Mouse (Mus musculus): ENCODE data around the gene Atp10a. TPM values are rescaled to one million over a fixed set of nuclear protein-coding genes. Genes with fewer than 3 reads are reported as not detected.
A peak's percentile ranks its signal among the peaks of the same experiment; 100 is the strongest.
"Not testable (repeated sequence)": the region's sequence is repeated elsewhere in the genome, so short reads cannot be mapped to it uniquely, and the experiment has no call there.

Gene Atp10a
- polyA plus RNA-seq, 2 experiments = 0.42 to 0.60 TPM

GRCm38 (mm10) chr7:58824686-58825085 is 168.7 kb downstream of the Atp10a start:
- TF ChIP-seq EP300 (IDR thresholded peaks at IDR 0.05; ENCODE audit: low read depth) (no peak), CTCF (IDR thresholded peaks at IDR 0.05; ENCODE audit: low read depth) (no peak)
- Histone ChIP-seq H3K27me3 (ENCODE audit: control insufficient read depth, insufficient read depth, low read length) (no peaks in the 10 kb centered on the region), H3K9me3 (ENCODE audit: control insufficient read depth, low read length) (no peaks in the 10 kb centered on the region), H3K27ac (no peak overlapping the region), H3K4me2 (ENCODE audit: low read depth) (no peak overlapping the region), H3K4me1 (replicated peaks; ENCODE audit: control insufficient read depth in 2 of 2, insufficient read depth in 2 of 2, low read length in 1 of 2) (no peaks in the 10 kb centered on the region), H3K36me3 (replicated peaks; ENCODE audit: control insufficient read depth, insufficient read depth, low read depth) (no peaks in the 10 kb centered on the region), H3K4me3 (ENCODE audit: insufficient read depth in 1 of 2, low read depth in 2 of 2, low read length in 2 of 2) (no peak overlapping the region), H3K9ac (replicated peaks) (no peak overlapping the region)
- no peak for ATAC-seq (ENCODE audit: insufficient read depth)
- WGBS (ENCODE audit: insufficient replicate concordance) = 59% methylated on average over 3 of the region's 3 CpGs
- no peak for DNase-seq (ENCODE audit: low read depth in 3 of 3, low spot score in 3 of 3)

- Histone ChIP-seq H3K4me2 (ENCODE audit: low read depth) (no peak overlapping the region), H3K9ac (replicated peaks) (no peak overlapping the region), H3K27ac (no peak overlapping the region), H3K27me3 (ENCODE audit: control insufficient read depth, insufficient read depth, low read length) (no peaks in the 10 kb centered on the region), H3K9me3 (ENCODE audit: control insufficient read depth, low read length) (no peaks in the 10 kb centered on the region), H3K4me3 (ENCODE audit: insufficient read depth in 1 of 2, low read depth in 2 of 2, low read length in 2 of 2) (no peak overlapping the region), H3K4me1 (replicated peaks; ENCODE audit: control insufficient read depth in 2 of 2, insufficient read depth in 2 of 2, low read length in 1 of 2) (no peaks in the 10 kb centered on the region), H3K36me3 (replicated peaks; ENCODE audit: control insufficient read depth, insufficient read depth, low read depth) (no peaks in the 10 kb centered on the region)
- TF ChIP-seq EP300 (IDR thresholded peaks at IDR 0.05; ENCODE audit: low read depth) (no peak), CTCF (IDR thresholded peaks at IDR 0.05; ENCODE audit: low read depth) (no peak)
- no peak for ATAC-seq (ENCODE audit: insufficient read depth)
- DNase-seq (ENCODE audit: low read depth in 3 of 3, low spot score in 3 of 3) = no peak
- 67% methylated on average over 5 of the region's 5 CpGs for WGBS (ENCODE audit: insufficient replicate concordance)
These were observed 173.1 kb downstream of the Atp10a start for GRCm38 (mm10) chr7:58829111-58829510.

DNA sequence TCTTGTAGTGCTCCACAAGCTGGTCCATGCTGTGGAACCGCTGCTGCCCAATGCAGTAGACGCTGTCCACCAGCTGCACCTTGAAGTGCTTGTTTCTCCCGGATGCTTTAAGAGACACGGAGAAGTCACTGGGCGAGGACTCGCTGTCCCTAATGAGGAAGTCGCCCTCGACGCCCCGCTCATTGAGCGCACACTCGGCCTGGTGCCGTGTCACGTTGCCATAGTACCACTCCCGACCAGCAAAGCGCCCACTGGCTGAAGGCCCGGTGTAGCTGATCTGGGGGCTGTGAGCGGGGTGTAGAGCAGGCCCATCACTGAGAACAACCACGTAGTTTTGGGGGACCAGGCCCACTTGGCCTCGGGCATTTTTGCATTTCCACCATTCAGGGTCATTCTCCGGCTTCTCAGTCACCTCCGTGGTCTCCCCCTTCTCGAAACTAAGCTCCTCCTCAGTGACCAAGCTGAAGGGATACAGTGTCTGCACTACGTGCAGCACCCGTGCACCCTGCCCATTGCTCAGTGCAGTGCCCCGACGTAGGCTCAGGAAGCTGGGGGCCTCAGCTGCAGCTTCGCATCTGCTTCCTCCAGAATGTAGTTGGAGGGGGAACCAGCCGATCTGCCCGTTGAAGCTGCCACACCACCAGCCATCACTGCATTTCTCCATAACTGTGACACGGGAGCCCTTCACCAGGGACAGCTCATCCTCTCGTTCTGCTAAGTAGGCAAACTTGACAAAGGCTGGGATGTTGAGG is 181.1 kb downstream of the Atp10a start:
- 0 out of 2 replicates have a peak, but pooled peaks have one; percentile 28 for ATAC-seq (ENCODE audit: insufficient read depth)
- H3K9ac ChIP-seq (replicated peaks); DNase-seq (ENCODE audit: low read depth in 3 of 3, low spot score in 3 of 3); H3K9me3 ChIP-seq (ENCODE audit: control insufficient read depth, low read length); H3K27ac ChIP-seq; H3K4me3 ChIP-seq (ENCODE audit: insufficient read depth in 1 of 2, low read depth in 2 of 2, low read length in 2 of 2); H3K4me1 ChIP-seq (replicated peaks; ENCODE audit: control insufficient read depth in 2 of 2, insufficient read depth in 2 of 2, low read length in 1 of 2); H3K27me3 ChIP-seq (ENCODE audit: control insufficient read depth, insufficient read depth, low read length); H3K4me2 ChIP-seq (ENCODE audit: low read depth); H3K36me3 ChIP-seq (replicated peaks; ENCODE audit: control insufficient read depth, insufficient read depth, low read depth): not testable (repeated sequence)
- WGBS (ENCODE audit: insufficient replicate concordance) = 56% methylated on average over 32 of the region's 32 CpGs

- ATAC-seq (ENCODE audit: insufficient read depth) = no peak
These were observed 184.4 kb downstream of the Atp10a start for GRCm38 (mm10) chr7:58840367-58840766.

DNA sequence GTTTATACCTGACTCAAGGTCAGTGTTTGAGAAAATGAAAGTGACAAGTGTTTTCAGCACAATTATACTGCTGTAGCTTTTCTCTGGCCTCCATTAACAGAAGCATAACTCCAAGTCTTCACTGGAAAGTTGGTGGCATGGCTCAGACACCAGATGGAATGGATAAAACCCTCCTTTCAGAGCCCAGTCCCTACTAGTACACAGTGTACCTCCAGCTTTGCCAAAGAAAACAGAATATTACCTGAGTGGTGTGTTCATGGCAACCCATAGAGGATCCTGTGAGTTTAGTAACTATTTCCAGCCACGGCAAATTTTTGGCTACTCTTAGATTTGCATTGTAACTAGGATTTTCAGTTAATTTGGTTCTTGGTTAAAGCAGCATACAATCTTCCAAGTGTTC is 185.1 kb downstream of the Atp10a start:
- DNase-seq (ENCODE audit: low read depth in 3 of 3, low spot score in 3 of 3) = no peak
- ATAC-seq (ENCODE audit: insufficient read depth) = no peak
- H3K4me2 ChIP-seq (ENCODE audit: low read depth) = no peak overlapping the region
- H3K36me3 ChIP-seq (replicated peaks; ENCODE audit: control insufficient read depth, insufficient read depth, low read depth) = no peaks in the 10 kb centered on the region
- H3K9me3 ChIP-seq (ENCODE audit: control insufficient read depth, low read length) = no peaks in the 10 kb centered on the region
- H3K4me3 ChIP-seq (ENCODE audit: insufficient read depth in 1 of 2, low read depth in 2 of 2, low read length in 2 of 2) = no peak overlapping the region
- H3K27me3 ChIP-seq (ENCODE audit: control insufficient read depth, insufficient read depth, low read length) = no peaks in the 10 kb centered on the region
- TF ChIP-seq EP300 (IDR thresholded peaks at IDR 0.05; ENCODE audit: low read depth) = no peak
- WGBS (ENCODE audit: insufficient replicate concordance) = 61% methylated on average over 1 of the region's 1 CpGs
- H3K4me1 ChIP-seq (replicated peaks; ENCODE audit: control insufficient read depth in 2 of 2, insufficient read depth in 2 of 2, low read length in 1 of 2) = peaks cover 0 to 7% of the 10 kb centered on the region in 2 experiments; a peak in 1 of 4 replicates
- no peak overlapping the region for H3K9ac ChIP-seq (replicated peaks)
- no peak overlapping the region for H3K27ac ChIP-seq

More at GRCm38 (mm10) chr7:58840367-58840766, 184.4 kb downstream of the Atp10a start:
- no peaks in the 10 kb centered on the region for H3K27me3 ChIP-seq (ENCODE audit: control insufficient read depth, insufficient read depth, low read length)
- no peak for TF ChIP-seq CTCF (IDR thresholded peaks at IDR 0.05; ENCODE audit: low read depth)
- no peak for TF ChIP-seq EP300 (IDR thresholded peaks at IDR 0.05; ENCODE audit: low read depth)
- H3K4me1 ChIP-seq (replicated peaks; ENCODE audit: control insufficient read depth in 2 of 2, insufficient read depth in 2 of 2, low read length in 1 of 2) = peaks cover 0 to 7% of the 10 kb centered on the region in 2 experiments; a peak in 1 of 4 replicates
- H3K4me3 ChIP-seq (ENCODE audit: insufficient read depth in 1 of 2, low read depth in 2 of 2, low read length in 2 of 2) = no peak overlapping the region
- H3K27ac ChIP-seq = no peak overlapping the region
- no peak overlapping the region for H3K9ac ChIP-seq (replicated peaks)
- H3K36me3 ChIP-seq (replicated peaks; ENCODE audit: control insufficient read depth, insufficient read depth, low read depth) = no peaks in the 10 kb centered on the region
- no peak overlapping the region for H3K4me2 ChIP-seq (ENCODE audit: low read depth)
- WGBS (ENCODE audit: insufficient replicate concordance) = 47% methylated on average over 2 of the region's 2 CpGs
- no peaks in the 10 kb centered on the region for H3K9me3 ChIP-seq (ENCODE audit: control insufficient read depth, low read length)
- no peak for DNase-seq (ENCODE audit: low read depth in 3 of 3, low spot score in 3 of 3)

Measured in liver, embryonic 14.5 days (tissue).